Mouse (Mus musculus): ENCODE results near the gene Txndc16.

Gene Txndc16

GRCm38 (mm10) chr14:45142511-45142910 lies 77.6 kb downstream of the Txndc16 start:
- DNase-seq = peak; percentile 42

DNA sequence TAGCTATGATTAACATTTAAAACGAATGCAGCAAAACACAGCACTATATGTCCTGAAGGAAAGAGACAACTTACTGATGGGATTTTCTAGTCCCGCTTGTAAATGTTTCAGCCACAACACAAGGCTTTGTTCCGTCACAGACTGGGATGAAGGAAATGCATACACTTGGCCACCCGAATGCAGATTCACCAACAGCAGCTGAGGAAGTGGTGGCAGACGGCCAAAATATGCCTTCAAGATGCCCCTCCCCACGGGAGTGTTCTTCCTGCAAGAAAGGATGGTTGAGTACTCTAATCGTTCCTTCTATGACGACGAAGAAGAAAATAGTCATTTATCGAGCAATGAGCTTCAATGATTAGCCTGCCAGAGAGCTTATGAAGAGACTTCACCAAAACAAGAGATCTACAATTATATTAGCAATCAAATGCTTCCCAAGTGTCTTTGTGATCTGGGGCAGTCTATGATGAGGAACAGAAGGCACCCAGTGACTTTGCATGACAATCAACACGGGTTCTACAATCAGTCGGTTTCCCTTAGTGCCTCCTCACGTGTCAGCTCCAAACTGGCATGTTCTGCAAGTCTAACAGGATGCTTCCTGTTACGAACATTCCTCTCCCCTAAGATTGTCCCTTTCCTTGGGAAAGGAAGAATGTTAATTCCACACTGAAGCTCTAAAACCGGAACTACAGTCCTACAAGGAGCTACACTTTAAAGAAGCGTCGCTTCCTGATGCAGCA lies 79.6 kb downstream of the Txndc16 start:
- DNase-seq = peak; percentile 42

- DNase-seq = no peak
Observed at GRCm38 (mm10) chr14:45135961-45136360, 84.2 kb downstream of the Txndc16 start.

DNA sequence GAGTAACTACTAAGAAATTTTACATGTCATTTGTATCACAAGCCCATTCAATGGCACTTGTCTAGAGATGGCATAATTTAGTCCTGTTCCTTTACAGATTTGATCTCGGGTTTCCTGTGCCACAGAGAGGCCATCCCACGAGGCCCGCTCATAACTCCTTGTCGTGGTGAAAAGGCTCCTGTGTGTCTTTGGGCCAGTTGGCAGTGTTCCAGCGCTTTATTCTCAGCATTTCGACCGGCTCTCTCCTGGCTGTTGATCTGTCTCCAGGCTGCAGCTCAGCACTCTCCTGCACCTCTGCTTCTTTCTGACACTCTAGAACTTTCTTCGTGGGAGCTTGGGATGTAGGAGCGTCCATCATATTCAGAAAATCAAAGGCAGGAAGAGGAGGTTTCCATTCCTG lies 84.6 kb downstream of the Txndc16 start:
- DNase-seq = no peak

GRCm38 (mm10) chr14:45118359-45118758 lies 101.8 kb downstream of the Txndc16 start:
- no peak for DNase-seq

GRCm38 (mm10) chr14:45102201-45102600 lies 117.9 kb downstream of the Txndc16 start:
- DNase-seq = no peak

GRCm38 (mm10) chr14:45092327-45092726 lies 127.8 kb downstream of the Txndc16 start:
- DNase-seq = no peak

GRCm38 (mm10) chr14:45090011-45090410 lies 130.1 kb downstream of the Txndc16 start:
- no peak for DNase-seq

DNA sequence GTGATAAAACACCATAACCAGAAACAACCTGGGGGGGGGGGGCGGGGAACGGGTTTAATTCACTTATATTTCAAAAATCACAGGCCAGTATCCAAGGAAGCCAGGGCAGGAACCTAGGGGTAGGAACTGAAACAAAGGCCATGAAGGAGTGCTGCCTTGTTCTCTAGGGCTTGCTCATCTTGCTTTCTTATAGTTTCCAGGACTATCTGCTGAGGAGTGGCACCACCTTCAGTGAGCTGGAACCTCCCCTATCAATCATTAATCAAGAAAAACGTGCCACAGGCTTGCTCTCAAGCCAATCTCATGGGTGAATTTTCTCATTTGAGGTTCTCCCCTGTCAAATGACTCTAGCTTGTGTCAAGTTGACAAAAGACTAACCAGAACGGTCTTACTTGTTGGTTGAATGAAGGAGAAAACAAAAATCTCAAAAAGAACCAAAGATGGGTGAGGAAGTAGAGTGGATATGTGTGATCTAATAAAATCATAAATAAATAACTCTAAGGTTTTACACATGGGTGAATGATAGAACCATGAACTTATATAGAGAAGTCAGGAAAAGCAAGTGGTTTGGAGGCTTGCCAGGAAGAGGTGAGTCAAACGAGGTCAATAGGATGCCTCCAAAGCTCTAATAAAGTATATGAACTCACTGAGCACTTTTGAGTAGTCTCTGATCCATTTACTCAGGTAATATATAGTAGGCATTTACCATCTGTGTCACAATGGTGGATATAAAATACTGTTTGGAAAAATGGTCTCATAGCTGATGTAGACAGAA lies 134.3 kb downstream of the Txndc16 start:
- DNase-seq = no peak

- DNase-seq = no peak
Observed at GRCm38 (mm10) chr14:45084656-45085280, 135.4 kb downstream of the Txndc16 start.

- no peak for DNase-seq
Observed at GRCm38 (mm10) chr14:45083540-45083939, 136.6 kb downstream of the Txndc16 start.

Measured in right cerebral cortex, postnatal 4 days (tissue).